Mouse (Mus musculus) left cerebral cortex, postnatal 14 days (tissue): ENCODE data around the gene Mia2. TPM values are rescaled to one million over a fixed set of nuclear protein-coding genes. Genes with fewer than 3 reads are reported as not detected.

Experiments
- DNase-seq, 2 experiments: peaks; one replicate each; pipeline ENCODE4 v3.0.0; 2021 to 2022; ENCODE audit warnings: low spot score in 2 of 2, mixed read lengths in 1 of 2
- intact Hi-C: fragments of 180-260 bp; cut with DNase I; formaldehyde crosslinking; loops from one replicate; pipeline ENCODE4 v1.15.1; 2025
- total RNA-seq, 2 experiments: library from RNA; stranded (reverse); gene quantifications; 2 replicates each; pipeline ENCODE4 v1.2.3; 2021

Gene Mia2
- total RNA-seq, 2 experiments from 2014 or later = 46.3 to 47.9 TPM

DNA sequence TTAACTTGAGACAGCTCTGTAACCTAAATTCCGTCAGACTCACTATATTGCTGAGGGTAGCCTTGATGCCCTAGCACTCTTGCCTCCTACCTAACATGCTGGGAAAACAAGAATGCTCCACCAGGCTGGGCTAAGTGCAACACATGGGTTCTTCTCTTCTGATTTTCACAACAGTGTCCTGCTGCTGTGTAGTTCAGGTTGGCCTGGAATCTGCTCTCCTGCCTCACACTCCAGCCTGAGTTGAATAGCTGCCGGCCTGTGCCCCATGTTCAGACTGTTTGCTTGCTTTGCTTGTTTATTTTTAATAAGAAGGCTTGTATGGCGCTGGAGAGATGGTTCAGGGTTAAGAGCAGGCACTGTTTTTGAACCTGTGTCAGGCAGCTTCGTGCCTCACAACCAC, 15.1 kb upstream of the Mia2 start:
- intact Hi-C loops = no loop called here
- no peak for DNase-seq

GRCm38 (mm10) chr12:59084446-59084845, 11.2 kb upstream of the Mia2 start:
- DNase-seq = no peak
- intact Hi-C loops = no loop called here

- intact Hi-C loops = no loop called here
- no peak for DNase-seq
Observed at GRCm38 (mm10) chr12:59086171-59086570, 9.4 kb upstream of the Mia2 start.

- intact Hi-C loops = no loop called here
- DNase-seq = no peak
Observed at GRCm38 (mm10) chr12:59093543-59093942, 2.1 kb upstream of the Mia2 start.

DNA sequence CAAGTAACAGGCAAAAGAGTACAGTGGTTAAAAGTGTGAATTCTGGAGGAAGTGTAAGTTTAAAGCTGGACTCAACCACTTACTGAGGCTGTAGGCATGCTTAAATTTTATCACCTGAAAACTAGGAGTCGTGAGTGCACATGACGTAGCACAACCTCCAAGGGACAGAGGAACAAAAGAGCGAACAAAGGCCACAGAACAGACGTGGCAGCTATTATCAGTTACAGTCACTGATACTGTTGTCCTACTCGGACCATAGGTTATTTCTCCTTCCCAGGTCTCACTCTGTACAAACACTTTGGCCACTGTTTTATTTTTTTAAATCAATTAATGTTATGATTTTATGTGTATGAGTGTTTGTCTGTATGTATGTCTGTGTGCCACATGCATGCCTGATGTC, 9.2 kb downstream of the Mia2 start:
- no peak for DNase-seq
- intact Hi-C loops = no loop called here

DNA sequence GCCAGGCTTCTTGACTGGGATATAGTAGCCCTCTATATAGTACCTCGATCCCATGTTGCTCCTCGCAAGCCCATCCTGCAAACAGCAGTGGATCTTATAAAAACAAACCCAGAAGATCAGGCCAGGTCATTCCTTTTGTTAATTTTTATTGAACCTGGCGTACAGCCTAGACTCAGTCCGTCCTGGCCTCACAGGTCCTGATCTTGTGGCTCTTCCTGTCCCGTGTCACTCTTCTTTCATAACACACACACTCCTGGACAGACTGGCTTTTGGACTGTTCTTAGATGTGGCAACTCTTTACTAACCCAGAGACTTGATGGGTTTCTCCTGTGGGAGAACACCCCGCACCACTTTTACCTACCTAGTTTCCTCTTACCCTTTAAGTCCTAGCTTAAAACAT, 10.3 kb downstream of the Mia2 start:
- intact Hi-C loops = no loop called here
- no peak for DNase-seq

- intact Hi-C loops = no loop called here
- no peak for DNase-seq
Observed at GRCm38 (mm10) chr12:59106491-59106890, 10.9 kb downstream of the Mia2 start.

DNA sequence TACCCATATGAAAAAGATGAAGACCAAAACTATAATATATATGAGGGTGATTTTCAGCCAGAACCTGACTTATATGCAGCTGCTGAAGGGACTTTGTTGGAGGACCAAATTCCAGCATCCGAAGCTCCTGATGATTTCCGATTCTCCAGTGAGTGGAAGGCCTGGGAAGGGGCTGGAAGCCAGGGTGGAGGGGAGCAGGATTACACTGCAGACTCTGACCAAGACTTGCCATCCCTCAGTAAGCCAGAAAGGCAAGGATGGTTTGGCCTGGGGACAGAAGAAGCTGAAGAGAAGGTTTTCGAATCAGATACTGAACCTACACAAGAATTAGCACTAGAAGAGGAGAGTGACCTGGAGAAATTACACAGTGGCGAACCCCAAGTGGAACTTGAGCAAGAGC, 12.3 kb downstream of the Mia2 start:
- DNase-seq = no peak
- intact Hi-C loops = no loop called here

- intact Hi-C loops = no loop called here
- DNase-seq = peak; percentile 19 to 75
Observed at GRCm38 (mm10) chr12:59117184-59117583, 21.6 kb downstream of the Mia2 start.

DNA sequence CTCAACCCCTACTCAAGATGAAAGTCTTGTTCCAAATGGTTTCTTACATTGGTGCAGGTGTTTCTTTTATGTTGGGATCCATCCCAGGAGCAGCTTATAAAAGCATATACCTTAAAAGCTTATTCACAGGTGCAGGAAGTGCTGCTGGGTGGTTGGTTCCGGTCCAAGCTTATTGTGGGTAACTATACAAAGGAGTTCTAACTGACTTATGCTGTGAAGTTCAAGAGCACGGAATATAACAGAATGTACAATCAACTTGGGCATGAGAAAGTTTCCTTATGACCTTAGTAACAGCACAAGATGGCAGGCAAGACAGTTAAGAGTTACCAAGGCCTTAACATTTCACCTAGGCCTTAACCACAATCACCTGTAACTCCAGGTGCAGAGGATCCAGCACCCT, 29.8 kb downstream of the Mia2 start:
- DNase-seq = no peak
- intact Hi-C loops = no loop called here

DNA sequence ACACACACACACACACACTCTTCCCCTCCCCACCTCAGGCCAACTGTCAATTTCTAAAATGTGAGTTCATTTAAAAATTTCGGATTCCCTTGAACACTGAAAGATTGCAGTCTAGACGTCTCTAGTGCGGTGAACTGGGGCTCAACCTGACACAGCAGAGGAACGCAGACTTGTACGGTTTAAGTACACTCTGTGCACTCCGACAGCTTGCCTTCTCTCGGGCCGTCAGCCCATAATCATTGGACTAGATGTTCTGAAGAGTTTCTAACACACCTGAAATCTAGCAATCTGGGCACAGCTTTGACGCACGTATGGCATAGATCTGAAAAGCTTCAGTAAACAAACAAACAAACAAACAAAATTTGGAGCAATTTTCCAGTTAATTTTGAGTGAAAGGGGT, 32.9 kb downstream of the Mia2 start:
- DNase-seq = no peak
- intact Hi-C loops = no loop called here

DNA sequence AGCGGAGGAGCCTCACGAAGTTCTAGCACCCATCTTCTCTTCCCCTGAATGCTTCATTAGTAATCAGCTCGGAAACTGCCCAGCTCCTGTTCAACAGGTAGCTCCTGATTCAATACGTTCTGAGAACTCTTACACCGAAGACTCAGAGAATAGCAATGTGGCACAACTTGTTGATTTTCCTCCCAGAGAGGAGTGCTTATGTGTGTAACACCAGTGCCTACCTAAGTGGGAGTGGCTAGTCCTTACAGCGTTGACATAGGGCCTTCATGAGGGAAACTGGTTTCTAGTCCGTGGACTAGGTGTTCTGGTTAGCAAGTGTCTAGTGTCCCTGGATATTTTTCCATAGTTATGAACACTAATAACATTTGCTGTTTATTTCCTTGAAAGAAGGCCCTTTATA, 33.4 kb downstream of the Mia2 start:
- intact Hi-C loops = no loop called here
- DNase-seq = no peak

GRCm38 (mm10) chr12:59129592-59129991, 34.0 kb downstream of the Mia2 start:
- DNase-seq = peak; percentile 18 to 31
- intact Hi-C loops = no loop called here

- peak in 1 of 2 experiments; percentile 13 for DNase-seq
- intact Hi-C loops = loop anchor here (2.0 kb wide), 2 partner anchors 63 to 117 kb away; partner anchors contain the start of genes Gemin2, Pnn and Sec23a
Observed at GRCm38 (mm10) chr12:59130249-59130648, 34.6 kb downstream of the Mia2 start.

- peak; percentile 94 for DNase-seq
- intact Hi-C loops = loop anchor here (2.0 kb wide), 2 partner anchors 64 to 118 kb away; partner anchors contain the start of genes Gemin2, Pnn and Sec23a
Observed at GRCm38 (mm10) chr12:59130651-59131577, 35.3 kb downstream of the Mia2 start.

- intact Hi-C loops = loop anchor here (2.0 kb wide), 2 partner anchors 65 to 119 kb away; partner anchors contain the start of genes Gemin2, Pnn and Sec23a
Observed at GRCm38 (mm10) chr12:59131578-59131946, 36.0 kb downstream of the Mia2 start.

GRCm38 (mm10) chr12:59132462-59132861, 36.9 kb downstream of the Mia2 start:
- DNase-seq = no peak
- intact Hi-C loops = no loop called here

More at GRCm38 (mm10) chr12:59131578-59131946, 36.0 kb downstream of the Mia2 start:
- no peak for DNase-seq

DNA sequence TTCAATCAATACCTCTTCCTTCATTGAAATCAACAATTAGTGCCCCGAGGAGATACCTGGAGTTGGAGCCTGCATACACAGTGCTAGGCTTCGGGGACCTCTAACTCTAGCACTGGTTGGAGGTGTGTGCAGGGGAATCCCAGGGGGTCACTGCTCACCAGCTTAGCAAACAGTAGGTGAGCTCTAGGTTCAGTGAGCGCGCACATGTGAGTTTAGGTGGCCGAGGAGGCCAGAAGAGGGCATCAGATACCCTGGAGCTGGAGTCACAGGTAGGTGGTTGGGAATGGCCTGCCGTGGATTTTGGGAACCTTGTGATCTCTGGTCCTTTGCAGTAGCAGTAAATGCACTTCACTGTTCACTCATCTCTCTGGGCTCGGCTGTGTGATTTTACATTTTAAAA, 37.3 kb downstream of the Mia2 start:
- intact Hi-C loops = no loop called here
- DNase-seq = no peak

- DNase-seq = no peak
- intact Hi-C loops = no loop called here
Observed at GRCm38 (mm10) chr12:59133437-59133999, 37.9 kb downstream of the Mia2 start.

DNA sequence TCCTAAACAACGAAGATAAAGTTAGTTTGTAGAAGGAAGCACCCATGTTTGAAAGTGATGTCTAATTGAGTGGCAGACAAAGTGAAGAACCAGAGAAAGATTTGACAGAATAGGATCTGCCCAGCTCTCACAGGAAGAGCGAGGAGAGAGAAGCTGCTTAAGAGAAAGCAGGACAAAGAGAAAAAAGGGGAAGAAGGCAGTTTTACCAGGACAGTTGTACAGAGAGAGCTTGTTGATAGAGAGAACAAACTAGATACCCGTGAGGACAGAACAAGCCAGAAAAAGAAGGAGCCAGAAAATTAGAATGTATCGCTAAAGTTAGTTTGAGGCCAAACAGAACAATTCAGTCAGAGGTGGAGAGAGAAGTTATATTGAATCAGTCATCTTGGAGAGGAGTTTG, 39.5 kb downstream of the Mia2 start:
- intact Hi-C loops = no loop called here
- no peak for DNase-seq
